Mouse (Mus musculus): ENCODE measurements around the gene Mcoln3.
A peak's percentile ranks its signal among the peaks of the same experiment; 100 is the strongest.

Gene Mcoln3

GRCm38 (mm10) chr3:146134834-146135233, 17.6 kb downstream of the Mcoln3 start:
- DNase-seq (ENCODE audit: low spot score) = no peak

GRCm38 (mm10) chr3:146135417-146135816, 18.2 kb downstream of the Mcoln3 start:
- DNase-seq (ENCODE audit: low spot score) = no peak

GRCm38 (mm10) chr3:146136422-146136821, 19.2 kb downstream of the Mcoln3 start:
- DNase-seq (ENCODE audit: low spot score) = no peak

- no peak for DNase-seq (ENCODE audit: low spot score)
These were observed 23.0 kb downstream of the Mcoln3 start for GRCm38 (mm10) chr3:146140276-146140675.

- no peak for DNase-seq (ENCODE audit: low spot score)
These were observed 25.3 kb downstream of the Mcoln3 start for GRCm38 (mm10) chr3:146142523-146142922.

- peak; percentile 33 for DNase-seq (ENCODE audit: low spot score)
These were observed 28.3 kb downstream of the Mcoln3 start for GRCm38 (mm10) chr3:146145501-146145900.

GRCm38 (mm10) chr3:146146131-146146530, 28.9 kb downstream of the Mcoln3 start:
- no peak for DNase-seq (ENCODE audit: low spot score)

- DNase-seq (ENCODE audit: low spot score) = no peak
These were observed 32.2 kb downstream of the Mcoln3 start, which contains the start of gene Mcoln2 for GRCm38 (mm10) chr3:146149156-146150057. Gene Mcoln2 (plus strand): TSS chr3:146149833.

- peak; percentile 59 for DNase-seq (ENCODE audit: low spot score)
These were observed 32.8 kb downstream of the Mcoln3 start for GRCm38 (mm10) chr3:146150058-146150400.

- DNase-seq (ENCODE audit: low spot score) = peak; percentile 57
These were observed 33.3 kb downstream of the Mcoln3 start for GRCm38 (mm10) chr3:146150560-146150959.

GRCm38 (mm10) chr3:146151328-146151727, 34.1 kb downstream of the Mcoln3 start:
- no peak for DNase-seq (ENCODE audit: low spot score)

GRCm38 (mm10) chr3:146151755-146152154, 34.5 kb downstream of the Mcoln3 start:
- DNase-seq (ENCODE audit: low spot score) = no peak

GRCm38 (mm10) chr3:146152348-146152747, 35.1 kb downstream of the Mcoln3 start:
- peak; percentile 34 for DNase-seq (ENCODE audit: low spot score)

- no peak for DNase-seq (ENCODE audit: low spot score)
These were observed 35.7 kb downstream of the Mcoln3 start for GRCm38 (mm10) chr3:146152913-146153312.

GRCm38 (mm10) chr3:146153862-146154611, 36.8 kb downstream of the Mcoln3 start:
- no peak for DNase-seq (ENCODE audit: low spot score)

- peak; percentile 30 for DNase-seq (ENCODE audit: low spot score)
These were observed 38.7 kb downstream of the Mcoln3 start for GRCm38 (mm10) chr3:146155628-146156576.

- no peak for DNase-seq (ENCODE audit: low spot score)
These were observed 39.6 kb downstream of the Mcoln3 start for GRCm38 (mm10) chr3:146156811-146157210.

- DNase-seq (ENCODE audit: low spot score) = peak; percentile 25
These were observed 40.8 kb downstream of the Mcoln3 start for GRCm38 (mm10) chr3:146158039-146158438.

- DNase-seq (ENCODE audit: low spot score) = peak; percentile 79
These were observed 42.1 kb downstream of the Mcoln3 start for GRCm38 (mm10) chr3:146159360-146159759.

GRCm38 (mm10) chr3:146162197-146162596, 44.9 kb downstream of the Mcoln3 start:
- no peak for DNase-seq (ENCODE audit: low spot score)

GRCm38 (mm10) chr3:146169356-146169755, 52.1 kb downstream of the Mcoln3 start:
- DNase-seq (ENCODE audit: low spot score) = no peak

- DNase-seq (ENCODE audit: low spot score) = no peak
These were observed 55.8 kb downstream of the Mcoln3 start for GRCm38 (mm10) chr3:146173030-146173429.
